Mouse (Mus musculus) 416B (cell line): ENCODE data around the gene Zfp445.
"Not testable (repeated sequence)": the region's sequence is repeated elsewhere in the genome, so short reads cannot be mapped to it uniquely, and the experiment has no call there.

Experiments
- DNase-seq: peaks from one replicate; pipeline ENCODE4 v3.0.0; 2011; ENCODE audit warnings: low read depth

Gene Zfp445

DNA sequence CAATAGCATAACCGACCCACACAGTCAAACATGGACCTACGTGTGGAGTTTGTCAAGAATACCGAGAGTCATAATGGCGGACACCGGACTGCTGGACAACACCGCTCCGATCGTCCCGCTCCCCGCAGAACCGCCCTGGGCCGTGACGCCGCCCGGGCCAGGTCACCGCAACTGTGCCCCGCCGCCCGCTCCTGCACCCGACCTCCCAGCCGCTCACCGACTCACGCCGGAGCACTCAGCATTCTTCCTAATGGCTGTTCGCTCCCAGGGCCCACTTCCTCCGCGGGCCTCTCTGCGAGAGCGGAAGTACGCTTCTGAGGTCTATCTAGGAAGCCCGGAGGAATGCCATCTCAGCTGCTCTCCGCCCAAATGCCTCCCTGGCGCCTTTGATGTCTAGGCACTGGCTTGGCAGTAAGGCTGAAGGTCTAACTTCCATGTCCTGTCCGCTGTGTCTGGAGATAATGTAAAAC lies at the start of gene Zfp445:
Gene Zfp445, minus strand, starts transcription at position 310 of the 470 bp plus-strand sequence.
- DNase-seq = peak; percentile 94

DNA sequence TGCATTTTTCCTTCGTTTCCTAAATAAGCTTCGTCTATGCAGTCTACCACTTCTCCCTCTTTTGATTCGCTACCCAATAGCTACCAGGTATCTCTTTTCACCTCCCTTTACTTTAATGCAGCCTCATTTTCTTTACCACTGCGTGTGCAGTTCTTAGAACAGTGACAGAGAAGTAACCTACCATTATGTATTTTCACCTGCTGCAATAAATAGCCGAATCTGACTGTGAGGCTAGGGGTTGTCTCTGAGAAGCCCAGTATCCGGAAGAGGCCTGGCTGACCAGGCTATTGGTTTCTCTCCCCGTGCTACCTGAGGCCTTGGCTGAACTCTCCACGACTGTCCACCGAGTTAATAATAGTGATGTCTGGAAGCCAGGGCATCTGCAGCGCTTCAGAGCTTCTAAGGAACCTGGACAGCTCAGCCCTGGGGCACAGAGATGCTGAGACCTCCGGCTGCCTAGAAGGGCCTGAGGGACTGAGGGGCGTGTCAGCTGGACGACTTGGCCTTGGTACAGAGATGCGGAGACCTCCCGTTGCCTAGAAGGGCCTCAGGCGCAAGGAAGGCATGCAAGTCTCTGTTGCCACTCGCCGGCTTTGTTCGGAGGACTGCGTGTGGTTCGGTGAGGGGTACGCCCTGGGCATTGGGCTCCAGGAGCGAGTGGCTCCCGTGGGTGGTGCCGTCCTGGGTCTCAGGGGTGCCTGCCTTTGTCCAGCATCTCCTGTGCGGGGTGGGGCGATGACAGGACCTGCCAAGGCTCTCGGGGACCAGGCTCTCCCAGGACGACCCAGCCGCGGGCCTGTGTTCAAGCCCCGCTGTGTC lies 37.1 kb upstream of the Zfp445 start:
- no peak for DNase-seq

- DNase-seq = no peak
These were observed 35.2 kb upstream of the Zfp445 start for GRCm38 (mm10) chr9:122901047-122901446.

GRCm38 (mm10) chr9:122886372-122887179 lies 20.8 kb upstream of the Zfp445 start:
- DNase-seq = no peak

DNA sequence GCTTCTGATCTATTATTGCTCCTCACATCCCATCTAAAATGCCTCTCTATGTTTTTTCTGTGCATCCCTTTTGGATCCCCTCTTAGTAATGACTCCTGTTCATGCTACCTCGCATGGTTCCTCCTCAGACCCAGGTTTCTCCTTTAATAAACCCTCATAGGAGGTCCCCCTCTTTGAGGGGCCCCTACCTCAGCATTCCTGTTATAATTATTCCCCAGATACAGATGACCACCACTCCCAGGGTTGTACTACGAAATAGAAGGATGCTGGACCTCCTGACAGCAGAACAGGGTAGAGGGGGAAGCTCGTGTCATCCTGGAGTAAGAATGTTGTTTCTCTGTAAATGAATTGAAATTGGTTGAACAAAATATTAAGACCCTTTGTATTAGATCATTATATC lies 19.6 kb upstream of the Zfp445 start, which contains the start of gene Zkscan7:
Gene Zkscan7, plus strand, starts transcription at position 301 of the 400 bp plus-strand sequence.
- no peak for DNase-seq

- no peak for DNase-seq
These were observed 9.3 kb upstream of the Zfp445 start for GRCm38 (mm10) chr9:122875145-122875544.

- DNase-seq = no peak
These were observed 8.8 kb upstream of the Zfp445 start for GRCm38 (mm10) chr9:122874653-122875052.

- DNase-seq = no peak
These were observed 6.8 kb upstream of the Zfp445 start for GRCm38 (mm10) chr9:122872595-122872994.

- no peak for DNase-seq
These were observed 386 bp upstream of the Zfp445 start for GRCm38 (mm10) chr9:122866192-122866591.

DNA sequence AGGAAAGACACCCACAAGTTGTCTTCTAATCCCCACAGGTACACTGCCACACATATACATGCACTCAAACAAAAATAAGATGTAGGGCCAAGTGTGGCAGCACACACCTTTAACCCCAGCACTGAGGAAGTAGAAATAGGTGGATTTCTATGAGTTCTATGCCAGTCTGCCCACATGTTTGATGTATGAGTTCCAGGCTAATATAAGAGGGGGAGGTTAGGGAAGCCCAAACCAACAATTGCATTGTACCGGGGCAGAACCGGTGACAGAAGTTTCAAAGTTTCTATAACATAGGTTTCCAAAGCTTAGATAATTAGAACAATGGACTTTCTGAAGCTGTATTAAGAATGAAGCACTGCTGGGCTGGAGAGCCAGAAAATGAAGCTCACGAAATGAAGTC lies 958 bp downstream of the Zfp445 start:
- peak; percentile 31 for DNase-seq

DNA sequence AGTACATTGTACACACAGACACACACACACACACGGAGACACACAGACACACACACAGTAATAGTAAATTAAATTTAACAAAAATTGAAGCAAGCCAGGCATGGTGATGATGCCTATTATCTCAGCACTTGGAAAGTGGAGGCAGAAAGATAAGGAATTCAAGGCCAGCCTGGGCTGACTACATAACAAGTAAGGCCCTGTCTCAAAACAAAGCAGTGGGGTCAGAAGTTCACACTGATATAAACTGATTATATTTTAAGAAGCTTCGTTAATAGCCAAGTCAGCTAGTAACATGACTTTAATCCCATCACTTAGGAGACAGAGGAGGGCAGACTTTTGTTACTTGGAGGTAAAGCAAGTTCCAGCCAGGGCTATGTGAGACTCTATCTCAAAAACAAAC lies 2.1 kb downstream of the Zfp445 start:
- DNase-seq = no peak

GRCm38 (mm10) chr9:122860752-122861151 lies 5.1 kb downstream of the Zfp445 start:
- DNase-seq = peak; percentile 21

DNA sequence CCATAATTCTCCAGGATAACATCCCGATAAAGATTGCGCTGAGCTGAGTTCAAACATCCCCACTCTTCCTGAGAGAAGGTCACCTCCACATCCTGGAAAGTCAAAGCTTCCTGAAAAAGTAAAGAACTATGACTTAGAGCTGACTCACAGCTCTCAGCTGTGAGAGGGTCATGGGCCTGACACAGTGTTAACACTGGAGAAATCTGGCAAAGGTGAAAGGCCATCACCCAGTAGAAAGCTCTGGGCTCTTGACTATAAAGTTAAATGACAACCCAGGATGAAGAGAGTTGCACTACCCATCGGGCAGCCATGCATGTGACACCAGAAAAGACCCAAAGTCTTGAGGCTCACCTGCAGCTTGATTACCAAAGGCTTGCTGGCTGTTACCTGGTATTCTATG lies 9.1 kb downstream of the Zfp445 start:
- no peak for DNase-seq

- DNase-seq = no peak
These were observed 10.2 kb downstream of the Zfp445 start for GRCm38 (mm10) chr9:122855617-122856016.

GRCm38 (mm10) chr9:122855141-122855540 lies 10.7 kb downstream of the Zfp445 start:
- not testable (repeated sequence) for DNase-seq

DNA sequence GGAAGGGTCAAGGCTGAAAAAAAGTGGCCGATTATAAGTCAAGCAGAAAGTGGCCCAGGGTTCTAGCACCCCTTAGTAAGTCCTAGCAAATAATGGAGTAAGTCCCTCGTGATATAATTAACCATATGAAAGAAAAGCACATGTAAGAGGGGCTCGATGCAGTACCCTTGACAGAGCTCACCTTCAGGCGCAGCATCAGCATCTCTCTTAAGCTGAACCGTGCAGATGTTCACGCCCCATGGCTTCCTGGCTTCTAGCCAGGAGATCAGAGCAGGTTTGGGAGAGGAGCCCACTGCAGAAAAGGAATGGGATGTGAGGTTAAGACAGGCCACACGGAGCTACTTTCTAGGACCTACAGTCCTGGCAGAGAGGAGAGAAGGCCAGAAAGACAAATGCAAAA lies 11.3 kb downstream of the Zfp445 start:
- DNase-seq = no peak

- DNase-seq = not testable (repeated sequence)
These were observed 17.9 kb downstream of the Zfp445 start for GRCm38 (mm10) chr9:122847811-122848311.

DNA sequence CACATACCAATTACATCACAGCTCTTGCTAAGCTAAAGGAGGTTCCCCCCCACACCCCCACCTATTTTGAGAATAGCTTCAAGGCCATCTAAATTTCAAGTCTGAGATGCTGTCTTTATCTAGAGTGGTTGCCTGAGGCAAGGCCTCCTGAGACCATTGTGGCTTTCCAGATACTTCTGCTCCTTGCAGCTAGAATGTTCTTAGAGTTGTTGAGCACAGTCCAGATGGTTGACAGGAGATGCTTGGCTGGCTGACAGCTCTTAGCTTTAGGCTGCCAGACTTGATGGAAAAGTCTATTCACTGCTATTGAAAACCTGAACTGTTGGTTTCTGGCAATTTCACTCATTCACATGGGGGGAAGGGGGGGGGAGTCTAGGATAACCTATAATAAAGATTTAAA lies 19.6 kb downstream of the Zfp445 start:
- DNase-seq = no peak

- no peak for DNase-seq
These were observed 20.2 kb downstream of the Zfp445 start for GRCm38 (mm10) chr9:122845621-122846020.

DNA sequence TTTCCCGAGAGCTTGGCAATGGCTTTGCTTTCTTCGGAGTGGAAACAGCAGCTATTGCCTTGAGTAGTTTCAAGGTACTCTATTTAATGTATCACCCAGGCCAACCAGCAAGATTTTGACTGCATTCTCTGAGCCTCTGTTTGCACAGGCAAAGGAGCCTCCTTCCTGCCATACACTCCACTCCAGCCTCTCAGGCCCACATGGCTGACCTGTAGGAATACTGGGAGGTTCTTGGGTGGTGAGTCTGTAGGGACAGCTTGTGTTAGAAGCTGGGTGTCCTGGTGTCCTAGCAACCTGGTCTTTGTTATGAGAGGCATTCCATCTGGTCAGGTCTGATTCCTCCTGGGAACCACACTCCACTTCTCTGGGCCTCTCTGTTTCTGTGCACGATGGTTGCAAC lies 22.0 kb downstream of the Zfp445 start, which contains the start of gene Gm35549:
Gene Gm35549, minus strand, starts transcription at position 276 of the 400 bp plus-strand sequence.
- DNase-seq = no peak

DNA sequence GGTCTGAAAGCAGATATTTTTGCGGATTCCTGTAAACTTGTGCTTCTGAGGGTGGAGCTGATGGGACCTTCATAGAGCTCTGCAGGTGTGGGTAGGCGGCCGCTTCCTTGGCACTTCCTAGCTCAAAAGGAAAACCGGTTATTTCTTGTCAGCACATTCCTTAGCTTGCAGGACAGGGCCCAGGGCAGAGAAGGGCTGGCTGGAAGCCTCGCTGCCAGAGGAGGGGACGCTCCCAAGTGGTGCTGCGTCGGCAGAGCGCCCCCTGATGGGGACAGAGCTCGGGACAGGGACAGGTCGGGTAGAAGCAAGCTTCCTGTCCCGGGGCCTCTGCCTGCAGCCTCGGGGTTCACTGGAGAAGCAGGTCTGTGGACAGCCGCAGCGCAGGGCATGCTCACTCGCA lies 28.1 kb downstream of the Zfp445 start:
- no peak for DNase-seq

DNA sequence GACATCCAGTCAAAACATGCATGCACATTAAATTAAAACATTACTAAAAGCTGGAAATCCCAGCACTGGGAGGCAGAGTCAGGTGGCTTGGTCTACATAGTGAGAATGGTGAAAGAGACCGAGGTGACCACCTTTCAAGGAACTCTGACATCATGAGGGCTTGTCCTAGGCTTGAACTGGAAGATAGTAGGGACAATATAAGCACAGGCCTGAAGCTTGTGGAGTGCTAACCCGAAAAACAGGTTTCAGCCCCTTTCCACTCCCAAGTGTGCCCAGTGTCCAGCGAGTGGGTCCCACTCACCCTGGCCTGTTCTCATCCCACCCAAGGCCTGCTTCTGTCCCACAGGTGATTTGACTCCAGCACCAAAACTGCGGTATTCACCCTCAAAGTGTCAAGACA lies 28.6 kb downstream of the Zfp445 start:
- no peak for DNase-seq

DNA sequence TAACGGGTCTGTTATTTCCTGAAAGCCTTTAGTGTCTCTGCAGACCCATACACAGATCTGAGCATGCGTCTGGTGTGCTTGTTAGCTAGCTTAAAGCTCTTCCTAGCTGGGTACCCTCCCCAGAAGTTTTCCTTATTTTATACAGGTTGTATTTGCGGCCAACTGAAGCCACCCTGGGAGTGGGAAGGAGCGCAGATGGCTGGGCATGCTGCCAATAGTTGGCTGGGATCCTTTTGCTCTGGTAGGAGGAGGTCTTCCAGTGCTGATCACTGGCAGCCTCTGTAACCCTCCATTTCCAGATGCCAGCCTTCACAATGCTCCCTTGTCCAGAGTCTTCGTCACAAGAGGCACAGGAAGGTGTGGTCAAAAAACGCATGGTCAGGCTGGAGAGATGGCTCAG lies 29.0 kb downstream of the Zfp445 start:
- no peak for DNase-seq
